In genomic region chr9:57811793-57812733, GRCm38 (mm10) we compare ENCODE assay signal across 11 mouse cellular contexts. TPM values are rescaled to one million over a fixed set of nuclear protein-coding genes. Genes with fewer than 3 reads are reported as not detected.
DNase-seq lines count a peak whose midpoint lies in the region; ATAC-seq lines count a peak whose summit lies in the region.
"Had no signal": no experiment of that assay in that cellular context is flagged by ENCODE, and none has a peak within 500 bp of the region (broad histone marks: within the 10 kb centered on the region; RNA-seq: fewer than 3 reads in every experiment).

No protein-coding gene starts in this region.

- WGBS in forebrain, embryonic 16.5 days = 27% methylated on average over 8 of the region's 8 CpGs
- 40% methylated on average over 8 of the region's 8 CpGs for WGBS in midbrain, embryonic 15.5 days

- no peak overlapping the region for H3K4me2 ChIP-seq in forebrain, embryonic 16.5 days (ENCODE audit: low read length)
- no peak overlapping the region for H3K4me2 ChIP-seq in midbrain, embryonic 15.5 days
- H3K4me2 ChIP-seq: embryonic facial prominence, embryonic 13.5 days had no signal

- peak overlapping the region; percentile 16 for H3K27ac ChIP-seq in forebrain, embryonic 16.5 days (ENCODE audit: low read length)
- peak overlapping the region; percentile 60; the same call in 1 of the 2 replicates for H3K27ac ChIP-seq in midbrain, embryonic 15.5 days
- H3K27ac ChIP-seq: embryonic facial prominence, embryonic 13.5 days; left cerebral cortex, adult 2 months had no signal

- no peaks in the 10 kb centered on the region for H3K36me3 ChIP-seq in forebrain, embryonic 16.5 days (ENCODE audit: control insufficient read depth, insufficient read depth)
- H3K36me3 ChIP-seq in midbrain, embryonic 15.5 days (replicated peaks) = no peaks in the 10 kb centered on the region

- H3K4me3 ChIP-seq in forebrain, embryonic 16.5 days (replicated peaks; ENCODE audit: low read length) = no peak overlapping the region
- no peak overlapping the region for H3K4me3 ChIP-seq in midbrain, embryonic 15.5 days
- H3K4me3 ChIP-seq: embryonic facial prominence, embryonic 13.5 days; left cerebral cortex, adult 2 months had no signal

- peak; percentile 12 for DNase-seq in kidney, postnatal 14 days
- no peak for DNase-seq in kidney, adult 11 months
- DNase-seq in embryo, embryonic 11 days = peak; percentile 49
- no peak for DNase-seq in natural killer cell, adult 2 months (ENCODE audit: low spot score in 2 of 2)
- DNase-seq: thymus, adult 18-20 months had no signal

- no peak overlapping the region for H3K9ac ChIP-seq in forebrain, embryonic 16.5 days (replicated peaks; ENCODE audit: low read depth, low read length)
- H3K9ac ChIP-seq in midbrain, embryonic 15.5 days = no peak overlapping the region
- H3K9ac ChIP-seq: embryonic facial prominence, embryonic 13.5 days had no signal

- H3K9me3 ChIP-seq in forebrain, embryonic 16.5 days (ENCODE audit: control insufficient read depth, low read length) = no peaks in the 10 kb centered on the region
- H3K9me3 ChIP-seq in midbrain, embryonic 15.5 days = no peaks in the 10 kb centered on the region
- H3K9me3 ChIP-seq: embryonic facial prominence, embryonic 13.5 days had no signal

- ATAC-seq in forebrain, embryonic 16.5 days = peak; percentile 22; the same call in 1 of the 2 replicates
- ATAC-seq in midbrain, embryonic 15.5 days (replicated peaks) = no peak
- no peak for ATAC-seq in granulocyte monocyte progenitor cell, adult 5-6 weeks (replicated peaks; ENCODE audit: poor library complexity, severe bottlenecking)
- ATAC-seq: lung, postnatal 0 days had no signal

- H3K27me3 ChIP-seq in forebrain, embryonic 16.5 days (replicated peaks; ENCODE audit: control insufficient read depth, insufficient read depth, low read length) = no peaks in the 10 kb centered on the region
- H3K27me3 ChIP-seq in midbrain, embryonic 15.5 days (replicated peaks) = no peaks in the 10 kb centered on the region
- H3K27me3 ChIP-seq: embryonic facial prominence, embryonic 13.5 days had no signal

- peaks cover 47% of the 10 kb centered on the region for H3K4me1 ChIP-seq in forebrain, embryonic 16.5 days (replicated peaks; ENCODE audit: control insufficient read depth, insufficient read depth, low read length)
- H3K4me1 ChIP-seq in midbrain, embryonic 15.5 days = peaks cover 72% of the 10 kb centered on the region

RNA-seq across cellular contexts. Expression of gene Arid3b, which starts 24.5 kb away (rescaled TPM):
- 8.6 and 10.6 TPM in 2 replicates for polyA plus RNA-seq in forebrain, embryonic 16.5 days (2015; fragmentation: Nextera tagmentation; extraction: Ambion mirVana)
- 9.2 and 10.5 TPM in 2 replicates for polyA plus RNA-seq in midbrain, embryonic 15.5 days (2015; fragmentation: Nextera tagmentation; extraction: Ambion mirVana)
- total RNA-seq in granulocyte monocyte progenitor cell, adult 5-6 weeks (2014; fragmentation: Nextera tagmentation) = 2.0 and 3.6 TPM in 2 replicates
- total RNA-seq in granulocyte monocyte progenitor cell, adult 5-6 weeks (2017) = 0.99 and 1.3 TPM in 2 replicates

RNA-seq across cellular contexts. Expression of gene Clk3, which starts 46.4 kb away (rescaled TPM):
- polyA plus RNA-seq in forebrain, embryonic 16.5 days (2015; fragmentation: Nextera tagmentation; extraction: Ambion mirVana) = 88.9 and 97.4 TPM in 2 replicates
- polyA plus RNA-seq in midbrain, embryonic 15.5 days (2015; fragmentation: Nextera tagmentation; extraction: Ambion mirVana) = 75.4 and 86.2 TPM in 2 replicates
- 44.0 and 48.0 TPM in 2 replicates for total RNA-seq in granulocyte monocyte progenitor cell, adult 5-6 weeks (2014; fragmentation: Nextera tagmentation)
- 36.8 and 49.9 TPM in 2 replicates for total RNA-seq in granulocyte monocyte progenitor cell, adult 5-6 weeks (2017)

Comparison
In these comparisons a context has a peak if more than half of its experiments do, and no peak if none do; other contexts are left out.
1. DNase-seq: peak in kidney, postnatal 14 days (single experiment) and embryo, embryonic 11 days (single experiment); none in kidney, adult 11 months (single experiment) and natural killer cell, adult 2 months (0 of 2).